Mouse (Mus musculus) liver, adult 2 months (tissue): Measurements from ENCODE around the gene Ppox.

ENCODE experiments used
- CTCF ChIP-seq: fragments of 200-500 bp; IDR thresholded peaks from 2 replicates; pipeline ENCODE4 v1.5.1; 2011; ENCODE audit warnings: low read depth, low read length, control low read depth
- POLR2A ChIP-seq: fragments of 200-500 bp; IDR thresholded peaks from 2 replicates; pipeline ENCODE4 v1.6.1; 2011; ENCODE audit warnings: low read length, control low read depth; ENCODE audit not compliant: insufficient read depth; ENCODE audit errors: extremely low read depth

GRCm38 (mm10) chr1:171272086-171272485, 8.9 kb downstream of the Ppox start:
- TF ChIP-seq POLR2A: no peak
- TF ChIP-seq CTCF: no peak
